Mouse (Mus musculus): Measurements from ENCODE around the gene Ell2.

DNA sequence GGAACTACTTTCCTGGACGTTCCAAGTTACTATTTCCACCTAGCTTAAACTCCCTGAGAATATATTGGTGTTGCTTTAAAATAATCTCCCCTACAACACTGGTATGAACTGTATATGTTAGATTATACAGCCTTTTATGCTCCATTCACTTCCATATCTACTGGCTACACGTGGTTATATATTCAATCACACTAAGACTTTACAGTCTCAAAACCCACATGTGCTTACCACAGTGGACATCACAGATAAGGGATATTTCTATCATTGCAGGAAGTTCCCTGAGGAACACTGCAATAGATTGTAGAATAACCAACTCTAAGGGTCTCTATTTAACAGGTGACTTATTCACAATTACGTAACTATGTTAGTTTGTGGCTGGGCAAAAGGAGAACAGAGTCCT, 40.7 kb downstream of the Ell2 start:
- TF ChIP-seq POLR2A (IDR thresholded peaks at IDR 0.05; ENCODE audit: low read depth, low read length), result no peak
- TF ChIP-seq CTCF (IDR thresholded peaks at IDR 0.05; ENCODE audit: extremely low read depth, insufficient read depth, insufficient read length, insufficient replicate concordance), result no peak
